Mouse (Mus musculus) ES-Bruce4 (cell line): ENCODE results near the gene Tmem80. TPM values are rescaled to one million over a fixed set of nuclear protein-coding genes. Genes with fewer than 3 reads are reported as not detected.

Source experiments
- H3K27ac ChIP-seq: 2 replicates; pipeline ENCODE4 v1.5.1; 2012; ENCODE audit warnings: low read length, inconsistent platforms; ENCODE audit not compliant: insufficient read depth
- H3K27me3 ChIP-seq: 2 replicates; pipeline ENCODE4 v1.6.1; 2012; ENCODE audit warnings: mild to moderate bottlenecking, low read length, inconsistent platforms; ENCODE audit not compliant: control insufficient read depth, poor library complexity, insufficient read depth, severe bottlenecking
- H3K36me3 ChIP-seq: 2 replicates; pipeline ENCODE4 v1.6.1; 2012; ENCODE audit warnings: inconsistent platforms, mild to moderate bottlenecking, low read length, moderate library complexity; ENCODE audit not compliant: control insufficient read depth, poor library complexity, insufficient read depth, severe bottlenecking
- H3K4me1 ChIP-seq: one replicate; pipeline ENCODE4 v1.8.1; 2011; ENCODE audit warnings: low read length; ENCODE audit not compliant: control insufficient read depth, insufficient read depth
- H3K4me3 ChIP-seq: 2 replicates; pipeline ENCODE4 v1.5.1; 2011; ENCODE audit warnings: low read depth, mild to moderate bottlenecking, low read length
- H3K9ac ChIP-seq: 2 replicates; pipeline ENCODE4 v1.6.1; 2012; ENCODE audit warnings: low read depth, mild to moderate bottlenecking, inconsistent platforms; ENCODE audit not compliant: poor library complexity, severe bottlenecking
- H3K9me3 ChIP-seq: replicated peaks from 2 replicates; pipeline ENCODE4 v1.6.1; 2012; ENCODE audit warnings: mild to moderate bottlenecking, low read length, inconsistent platforms; ENCODE audit not compliant: control insufficient read depth, poor library complexity, insufficient read depth, severe bottlenecking
- CTCF ChIP-seq: IDR thresholded peaks from one replicate; pipeline ENCODE4 v1.8.1; 2011; ENCODE audit warnings: low read depth, low read length
- EP300 ChIP-seq: IDR thresholded peaks from 2 replicates; pipeline ENCODE4 v1.6.1; 2011; ENCODE audit warnings: low read depth, low read length; ENCODE audit not compliant: insufficient read depth
- POLR2A ChIP-seq: IDR thresholded peaks from one replicate; pipeline ENCODE4 v1.8.1; 2011; ENCODE audit warnings: low read length; ENCODE audit not compliant: insufficient read depth
- polyA plus RNA-seq: library from polyadenylated mRNA; stranded (reverse); fragments of >200 nt; gene quantifications from 2 replicates; pipeline ENCODE4 v1.2.4, GENCODE M21; 2011; ENCODE audit warnings: low read depth; ENCODE audit not compliant: missing spikeins, insufficient read depth, insufficient read length

Tmem80 gene
- 7.0 and 8.2 TPM in 2 replicates for polyA plus RNA-seq

- Histone ChIP-seq H3K27ac (no peak within 1 kb of the TSS), H3K9me3 (no peaks in the 10 kb centered on the region), H3K9ac (peak within 1 kb of the TSS; percentile 92), H3K27me3 (no peaks in the 10 kb centered on the region), H3K36me3 (0 out of 2 replicates have a peak, but pooled peaks cover 5% of the 10 kb centered on the region), H3K4me3 (peak within 1 kb of the TSS; percentile 89), H3K4me1 (peaks cover 7% of the 10 kb centered on the region)
- TF ChIP-seq CTCF (no peak), EP300 (peak; percentile 49; the same call in 1 of the 2 replicates), POLR2A (peak; percentile 79)
These were observed at the start of gene Tmem80, which contains the start of gene Deaf1 for GRCm38 (mm10) chr7:141327469-141328372. Gene Tmem80 (plus strand): TSS chr7:141327739. Gene Deaf1 (minus strand): TSS chr7:141327690.

- no peaks in the 10 kb centered on the region for H3K9me3 ChIP-seq
- H3K4me1 ChIP-seq = peaks cover 1% of the 10 kb centered on the region
- peak within 1 kb of the TSS; percentile 69 for H3K4me3 ChIP-seq
- peak within 1 kb of the TSS; percentile 9 for H3K9ac ChIP-seq
- no peaks in the 10 kb centered on the region for H3K36me3 ChIP-seq
- H3K27ac ChIP-seq = no peak within 1 kb of the TSS
- no peaks in the 10 kb centered on the region for H3K27me3 ChIP-seq
- TF ChIP-seq CTCF (peak; percentile 43), EP300 (no peak), POLR2A (no peak)
These were observed 48.6 kb upstream of the Tmem80 start, which contains the start of gene Sct for GRCm38 (mm10) chr7:141278766-141279590. Gene Sct (minus strand): TSS chr7:141279133.

GRCm38 (mm10) chr7:141281442-141281841 lies 46.1 kb upstream of the Tmem80 start:
- H3K9me3 ChIP-seq = no peaks in the 10 kb centered on the region
- no peaks in the 10 kb centered on the region for H3K36me3 ChIP-seq
- no peak for TF ChIP-seq POLR2A
- no peak for TF ChIP-seq CTCF
- TF ChIP-seq EP300 = no peak
- no peak overlapping the region for H3K4me3 ChIP-seq
- no peaks in the 10 kb centered on the region for H3K27me3 ChIP-seq
- peaks cover 1% of the 10 kb centered on the region for H3K4me1 ChIP-seq
- no peak overlapping the region for H3K9ac ChIP-seq
- no peak overlapping the region for H3K27ac ChIP-seq

GRCm38 (mm10) chr7:141282756-141283155 lies 44.8 kb upstream of the Tmem80 start:
- H3K9me3 ChIP-seq = no peaks in the 10 kb centered on the region
- no peaks in the 10 kb centered on the region for H3K36me3 ChIP-seq
- H3K27ac ChIP-seq = no peak overlapping the region
- TF ChIP-seq POLR2A (no peak), EP300 (no peak), CTCF (no peak)
- no peaks in the 10 kb centered on the region for H3K27me3 ChIP-seq
- no peaks in the 10 kb centered on the region for H3K4me1 ChIP-seq
- no peak overlapping the region for H3K4me3 ChIP-seq
- no peak overlapping the region for H3K9ac ChIP-seq

- Histone ChIP-seq H3K36me3 (no peaks in the 10 kb centered on the region), H3K9me3 (no peaks in the 10 kb centered on the region), H3K4me3 (no peak overlapping the region), H3K27me3 (peaks cover 8% of the 10 kb centered on the region), H3K4me1 (peaks cover 1% of the 10 kb centered on the region), H3K9ac (no peak overlapping the region), H3K27ac (no peak overlapping the region)
- no peak for TF ChIP-seq POLR2A
- 0 out of 2 replicates have a peak, but pooled peaks have one; percentile 20 for TF ChIP-seq EP300
These were observed 39.5 kb upstream of the Tmem80 start for GRCm38 (mm10) chr7:141288042-141288441.
